Comparison of ENCODE assay signal across 21 mouse cellular contexts in the genomic region with DNA sequence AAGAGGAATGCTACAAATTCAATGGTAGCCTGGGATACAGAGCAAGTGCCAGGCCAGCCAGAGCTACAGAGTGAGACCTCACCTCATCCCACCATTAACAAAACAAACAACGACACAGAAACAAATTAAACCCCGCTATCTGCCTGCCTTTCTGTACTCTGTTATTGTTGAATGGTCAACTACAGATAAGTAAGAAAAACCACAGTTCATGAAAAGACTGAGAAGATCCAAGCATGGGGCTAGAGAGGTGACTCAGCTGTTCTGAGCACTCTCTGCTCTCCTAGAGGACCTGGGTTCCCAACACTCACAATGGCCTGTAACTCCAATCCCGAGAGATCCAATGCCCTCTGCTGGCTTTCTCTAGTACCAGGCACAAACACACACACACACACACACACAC. TPM values are rescaled to one million over a fixed set of nuclear protein-coding genes. Genes with fewer than 3 reads are reported as not detected.
DNase-seq lines count a peak whose midpoint lies in the region; ATAC-seq lines count a peak whose summit lies in the region.
"Had no signal": no experiment of that assay in that cellular context is flagged by ENCODE, and none has a peak within 500 bp of the region (broad histone marks: within the 10 kb centered on the region; RNA-seq: fewer than 3 reads in every experiment).

No protein-coding gene starts in this region.

- ATAC-seq in megakaryocyte progenitor cell, adult 5-6 weeks (replicated peaks; ENCODE audit: poor library complexity): peak; percentile 69
- ATAC-seq: CD4-positive, CD25-positive, alpha-beta regulatory T cell, adult 4 months; forebrain, embryonic 14.5 days; forebrain, postnatal 0 days had no signal

- DNase-seq in 416B (ENCODE audit: low read depth) (peak; percentile 33), ES-CJ7 (ENCODE audit: low read depth, low spot score) (peak; percentile 24), MEL-GATA-1-ER (ENCODE audit: extremely low read depth, low read depth) (peak; percentile 34)
- DNase-seq in adrenal gland, adult 8-10 months: no peak
- DNase-seq in spleen, postnatal 14 days (ENCODE audit: low spot score in 2 of 2): no peak
- no peak for DNase-seq in spleen, postnatal 10 days (ENCODE audit: low spot score in 2 of 2)
- DNase-seq in frontal cortex, postnatal 10 days (ENCODE audit: low spot score in 2 of 2): no peak
- DNase-seq: adrenal gland, adult 2 months; adrenal gland, postnatal 14 days; adrenal gland, postnatal 36 days; B cell, adult 2 months; cerebellum, adult 11-12 months; cerebellum, adult 2 months; cerebellum, adult 9-10 months; cerebellum, postnatal 10 days; cerebellum, postnatal 25 days; embryo, embryonic 11 days; forebrain, postnatal 0 days had no signal

RNA-seq across cellular contexts. Expression of a gene that starts 34.7 kb away (rescaled TPM):
- total RNA-seq in megakaryocyte progenitor cell, adult 5-6 weeks (2015): 6.8 and 8.6 TPM in 2 replicates
- 5.8 and 6.2 TPM in 2 replicates for total RNA-seq in megakaryocyte progenitor cell, adult 5-6 weeks (2017)
- 10 to 100 TPM; 22.2 to 53.0 (median 26.6) TPM for total RNA-seq in adrenal gland, adult 8-10 months (2022)

RNA-seq across cellular contexts. Expression of a gene that starts 45.6 kb away (rescaled TPM):
- total RNA-seq in megakaryocyte progenitor cell, adult 5-6 weeks (2015): 1.5 and 2.0 TPM in 2 replicates
- total RNA-seq in megakaryocyte progenitor cell, adult 5-6 weeks (2017): 1.5 and 2.5 TPM in 2 replicates
- total RNA-seq in adrenal gland, adult 8-10 months (2022): 10 to 100 TPM in 2 of 4 experiments, 1 to 10 TPM in 2; 5.6 to 10.1 (median 7.8) TPM

RNA-seq across cellular contexts. Expression of a gene that starts 58.4 kb away (rescaled TPM):
- 18.8 and 21.2 TPM in 2 replicates for total RNA-seq in megakaryocyte progenitor cell, adult 5-6 weeks (2015)
- 27.1 and 27.9 TPM in 2 replicates for total RNA-seq in megakaryocyte progenitor cell, adult 5-6 weeks (2017)
- total RNA-seq in adrenal gland, adult 8-10 months (2022): 10 to 100 TPM; 16.1 to 21.1 (median 19.1) TPM

Comparison
In these comparisons a context has a peak if more than half of its experiments do, and no peak if none do; other contexts are left out.
1. DNase-seq: peak in 416B (single experiment), ES-CJ7 (single experiment) and MEL-GATA-1-ER (single experiment); none in adrenal gland, adult 8-10 months (single experiment), spleen, postnatal 14 days (0 of 2), spleen, postnatal 10 days (0 of 2) and frontal cortex, postnatal 10 days (0 of 2).